Mouse (Mus musculus) frontal cortex, adult (tissue): Measurements from ENCODE around the gene Sbds.
A peak's percentile ranks its signal among the peaks of the same experiment; 100 is the strongest.
"Not testable (repeated sequence)": the region's sequence is repeated elsewhere in the genome, so short reads cannot be mapped to it uniquely, and the experiment has no call there.

ENCODE experiments used
- ATAC-seq: cut with Nextera tagmentation; 2 replicates; pipeline ENCODE4 v1.9.2; 2017; ENCODE audit warnings: mild to moderate bottlenecking, moderate library complexity, mixed read lengths; ENCODE audit not compliant: low TSS enrichment

The Sbds gene

DNA sequence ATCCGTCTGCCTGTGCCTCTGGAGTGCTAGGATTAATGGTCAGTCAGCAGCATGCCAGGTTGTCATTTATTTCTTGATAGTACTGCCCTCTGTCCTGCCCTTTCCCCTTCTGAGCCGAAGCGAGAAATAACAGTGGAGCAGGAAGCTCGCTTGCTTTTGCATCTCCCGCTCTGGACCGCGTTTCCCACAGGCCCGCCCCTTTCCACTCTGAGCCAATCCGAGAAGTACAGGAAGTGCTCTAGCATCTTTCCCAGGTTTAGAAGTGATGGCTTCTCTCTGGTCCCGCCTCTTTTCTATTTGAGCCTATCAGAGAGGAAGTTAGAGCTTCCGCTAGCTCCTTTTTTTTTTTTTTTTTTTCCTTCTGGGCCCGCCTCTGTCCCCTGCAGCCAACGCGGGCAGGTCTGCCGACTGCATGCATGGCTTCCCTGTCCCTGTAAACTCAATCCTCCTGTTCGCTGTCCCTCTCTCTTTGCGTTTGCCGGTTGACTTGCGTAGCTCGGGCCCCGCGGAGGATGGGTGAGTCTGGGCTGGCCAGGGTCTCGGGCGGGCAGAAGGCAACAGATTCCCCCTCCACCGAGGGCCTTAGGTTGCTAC, 1.4 kb upstream of the Sbds start:
- peak; percentile 93 for ATAC-seq

DNA sequence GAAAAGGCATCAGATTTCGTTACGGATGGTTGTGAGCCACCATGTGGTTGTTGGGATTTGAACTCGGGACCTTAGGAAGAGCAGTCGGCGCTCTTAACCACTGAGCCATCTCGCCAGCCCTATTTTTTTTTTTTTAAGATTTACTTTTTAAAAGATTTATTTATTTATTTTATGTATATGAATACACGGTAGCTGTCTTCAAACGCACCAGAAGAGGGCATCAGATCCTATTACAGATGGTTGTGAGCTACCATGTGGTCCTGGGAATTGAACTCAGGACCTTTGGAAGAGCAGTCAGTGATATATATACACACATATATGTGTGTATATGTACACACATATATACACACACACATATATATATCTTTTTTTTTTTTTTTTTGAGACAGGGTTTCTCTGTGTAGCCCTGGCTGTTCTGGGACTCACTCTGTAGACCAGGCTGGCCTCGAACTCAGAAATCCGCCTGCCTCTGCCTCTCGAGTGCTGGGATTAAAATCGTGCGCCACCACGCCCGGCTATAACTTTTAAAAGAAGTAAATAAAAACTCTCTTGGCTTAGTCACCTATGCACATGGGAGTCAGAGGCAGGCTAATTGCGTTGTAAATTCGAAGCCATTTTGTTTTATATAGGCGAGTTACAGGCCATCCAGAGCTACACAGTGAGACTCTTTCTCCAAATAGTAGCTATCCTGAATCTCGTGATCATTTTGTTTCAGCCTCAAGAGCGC, 632 bp upstream of the Sbds start:
- not testable (repeated sequence) for ATAC-seq

DNA sequence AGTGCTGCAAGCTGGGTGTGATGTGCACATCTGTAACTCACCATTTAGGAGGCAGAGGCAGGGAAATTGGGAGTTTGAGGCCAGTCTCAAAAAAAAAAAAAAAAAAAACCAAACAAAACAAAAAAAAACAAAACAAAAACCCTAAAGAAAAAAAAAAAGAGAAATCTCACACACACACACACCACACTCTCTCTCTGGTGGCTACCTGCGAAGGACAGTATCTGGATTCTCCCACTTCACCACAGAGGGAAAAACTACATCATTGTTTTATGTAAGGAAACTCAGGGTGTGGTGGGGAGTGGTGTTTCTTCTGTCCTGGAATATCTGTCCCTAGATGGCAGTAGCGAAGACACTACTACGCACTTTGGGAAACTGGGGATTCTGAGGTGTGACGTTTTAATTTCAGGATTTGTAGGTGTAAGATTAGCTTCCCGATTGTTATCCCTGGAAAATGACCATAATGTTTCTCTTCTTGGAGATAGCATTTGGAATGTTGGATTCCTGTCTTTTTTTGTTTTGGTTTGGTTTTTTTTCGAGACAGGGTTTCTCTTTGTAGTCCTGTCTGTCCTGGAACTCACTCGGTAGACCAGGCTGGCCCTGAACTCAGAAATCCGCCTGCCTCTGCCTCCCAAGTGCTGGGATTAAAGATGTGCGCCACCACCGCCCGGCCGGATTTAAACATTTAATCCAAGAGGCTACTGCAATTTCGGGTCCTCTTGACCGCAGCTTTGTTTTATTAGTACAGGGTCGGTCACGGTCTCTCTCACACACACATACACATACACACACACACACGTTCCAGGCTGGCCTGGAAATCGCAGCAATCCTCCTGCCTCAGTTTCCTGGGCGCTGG, 940 bp downstream of the Sbds start:
- ATAC-seq, result peak; percentile 53

DNA sequence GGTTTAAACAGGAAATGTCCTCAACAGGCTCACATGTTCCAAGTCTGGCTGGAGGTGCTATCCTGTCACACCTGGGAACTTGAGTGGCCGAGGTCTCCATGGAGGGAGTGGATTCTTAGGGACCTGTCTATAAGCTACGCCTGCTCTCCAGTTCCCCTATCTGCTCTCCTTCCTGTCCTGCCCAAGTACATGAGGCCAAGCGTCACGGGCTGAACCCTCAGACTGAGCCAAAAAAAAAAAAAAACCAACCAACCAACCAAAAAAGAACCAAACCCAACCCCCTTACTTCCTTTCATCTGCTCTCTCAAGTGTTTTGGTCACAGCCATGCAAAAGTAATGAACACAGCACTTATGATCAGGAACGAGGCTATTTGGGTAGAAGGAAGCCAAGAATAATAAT, 7.5 kb downstream of the Sbds start:
- no peak for ATAC-seq

DNA sequence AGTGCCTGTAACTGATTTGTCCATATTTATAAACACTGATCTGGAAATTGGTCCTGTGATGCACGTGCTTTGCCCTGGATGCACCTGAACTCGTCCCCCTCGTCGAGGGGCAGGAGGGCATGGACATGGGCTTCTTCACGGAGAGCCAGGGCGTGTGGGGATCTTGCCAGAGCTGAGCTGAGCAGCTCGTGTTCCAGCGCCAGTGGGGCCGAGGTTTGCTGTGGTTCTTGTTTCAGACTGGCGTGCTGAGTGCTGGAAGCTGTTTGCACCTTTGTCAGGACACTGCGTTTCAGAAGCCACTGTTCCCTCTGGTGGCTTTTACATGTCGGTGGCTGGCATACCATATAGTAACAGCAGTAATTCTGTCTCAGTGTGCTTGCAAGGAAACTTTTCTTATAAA, 13.9 kb downstream of the Sbds start:
- ATAC-seq, result no peak

DNA sequence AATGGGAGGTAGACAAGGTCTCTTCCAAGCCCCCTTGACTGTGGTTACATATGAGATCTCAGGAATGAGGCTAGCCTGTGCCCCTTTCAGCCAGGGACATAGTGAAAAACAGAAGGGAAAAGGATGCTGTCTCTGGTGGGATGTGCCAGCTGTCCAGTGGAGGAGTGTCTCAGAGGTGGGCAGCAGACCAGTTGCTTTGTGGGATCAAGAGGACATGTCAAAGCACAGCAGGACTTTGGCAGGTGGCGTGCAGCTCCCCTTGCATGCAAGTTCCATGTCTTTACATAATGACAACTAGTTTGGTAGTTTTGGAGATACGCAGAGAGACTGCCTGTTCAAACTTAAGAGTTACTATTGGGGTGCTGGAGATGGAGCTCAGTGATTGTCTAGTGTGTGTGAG, 15.5 kb downstream of the Sbds start:
- no peak for ATAC-seq

DNA sequence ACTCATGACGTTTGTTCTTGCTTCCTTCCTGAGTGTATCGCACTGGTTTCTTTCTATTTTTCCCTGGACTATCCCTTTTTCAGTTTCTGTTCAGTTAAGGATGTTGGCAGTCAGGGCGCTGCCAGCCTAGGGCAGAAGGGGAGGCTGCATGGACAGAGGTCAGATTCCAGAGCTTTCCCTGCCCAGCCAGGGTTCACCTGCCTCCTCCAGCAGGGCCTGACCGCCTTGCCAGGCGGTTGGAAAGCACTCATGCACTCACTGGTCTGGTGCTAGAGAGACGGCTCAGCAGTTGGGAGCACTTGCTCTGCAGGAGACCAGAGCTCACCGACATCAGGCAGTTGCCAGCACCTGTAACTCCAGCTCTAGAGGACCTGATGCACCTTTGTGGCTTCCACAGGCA, 16.1 kb downstream of the Sbds start:
- no peak for ATAC-seq

DNA sequence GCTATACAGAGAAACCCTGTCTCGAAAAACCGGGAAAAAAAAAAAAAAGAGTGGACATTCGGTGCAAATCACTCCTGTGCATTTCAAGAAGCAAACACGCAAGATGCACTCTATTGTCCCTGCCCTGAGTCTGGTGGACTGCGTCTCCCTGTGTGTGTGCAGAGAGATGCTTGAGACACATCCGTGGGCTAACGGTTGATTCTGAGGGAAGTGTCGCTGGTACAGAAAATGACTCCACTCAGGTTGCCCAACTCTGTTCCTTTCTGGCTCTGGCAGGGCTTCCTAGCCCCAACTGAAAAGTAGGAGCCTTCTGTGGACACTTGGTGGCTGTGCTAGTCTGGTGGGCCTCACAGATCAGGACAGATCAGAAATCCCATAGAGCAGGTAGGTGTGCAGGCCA, 19.0 kb downstream of the Sbds start:
- no peak for ATAC-seq

DNA sequence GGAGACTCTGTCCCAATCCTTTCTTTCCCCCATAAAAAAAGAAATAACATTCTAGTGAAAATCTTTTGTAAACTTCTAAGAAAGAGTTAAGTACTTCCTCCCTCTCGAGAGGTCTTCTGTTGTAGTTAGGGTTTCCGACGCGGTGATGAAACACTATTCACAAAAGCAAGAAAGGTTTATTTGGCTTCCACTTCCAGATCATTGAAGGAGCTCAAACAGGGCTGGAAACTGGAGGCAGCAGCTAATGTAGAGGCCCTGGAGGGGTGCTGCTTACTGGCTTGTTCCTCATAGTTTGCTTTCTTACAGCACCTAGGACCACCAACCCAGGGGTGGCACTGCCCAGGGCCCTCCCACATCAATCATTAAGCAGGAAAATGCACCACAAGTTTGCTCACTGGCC, 27.2 kb downstream of the Sbds start:
- ATAC-seq, result no peak

DNA sequence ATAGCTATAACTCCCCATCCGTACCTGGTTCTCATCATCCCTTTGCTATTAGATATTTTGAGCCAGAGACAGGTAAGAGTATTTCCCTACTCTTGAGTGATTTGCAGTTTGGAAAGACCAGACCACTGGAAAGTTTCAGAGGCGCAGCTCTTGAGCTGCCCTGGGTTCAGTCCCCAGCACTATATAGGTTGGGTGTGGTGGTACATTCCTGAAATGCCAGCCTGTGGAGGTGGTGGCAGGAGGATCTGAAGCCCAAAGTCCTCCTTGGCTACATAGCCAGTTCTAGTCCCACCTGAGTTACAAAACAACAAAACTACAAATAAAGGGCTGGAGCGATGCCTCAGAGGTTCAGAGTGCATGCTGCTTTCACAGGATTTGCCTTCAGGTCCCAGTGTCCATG, 28.5 kb downstream of the Sbds start:
- no peak for ATAC-seq

DNA sequence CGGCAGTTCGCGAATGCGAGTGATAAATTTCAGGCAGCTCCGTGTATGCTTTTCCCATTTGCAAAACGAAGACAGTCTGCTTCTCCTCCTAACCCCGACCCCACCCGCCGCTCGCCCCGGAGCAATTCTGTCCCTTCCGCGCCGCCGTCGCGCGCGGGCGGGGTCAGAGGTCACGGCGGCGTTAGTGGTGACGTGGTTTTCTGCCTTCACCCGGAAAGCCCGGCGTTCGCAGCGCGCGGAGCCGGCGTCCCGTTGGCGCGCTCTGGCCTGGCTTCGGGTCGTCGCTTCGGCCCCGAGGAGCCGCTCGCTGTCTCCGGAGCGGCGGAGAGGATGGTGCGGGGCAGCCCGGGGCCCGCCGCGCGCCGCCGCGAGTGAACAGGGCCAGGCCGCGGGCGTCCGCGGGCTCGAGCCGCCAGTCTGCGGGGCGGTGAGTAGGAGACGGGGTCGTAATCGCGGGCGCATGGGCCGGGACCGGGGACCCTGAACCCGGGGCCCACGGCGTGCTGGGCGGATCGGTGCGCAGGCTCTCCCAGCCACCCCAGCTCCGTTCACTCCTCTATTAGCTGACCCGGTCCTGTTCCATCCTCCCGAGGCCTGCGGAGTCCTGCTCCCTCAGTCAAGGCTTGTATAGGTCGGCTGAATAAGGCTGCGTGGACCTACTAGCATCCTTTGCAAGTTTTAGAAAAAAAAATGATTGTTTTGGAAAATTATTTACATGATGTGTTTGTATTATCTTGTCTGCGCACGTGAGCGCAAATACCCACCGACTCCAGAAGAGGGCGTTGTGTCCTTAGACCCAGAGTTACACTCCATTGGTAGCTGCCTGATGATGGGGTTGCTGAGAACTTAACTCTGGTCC, 33.0 kb downstream of the Sbds start:
- peak; percentile 66 for ATAC-seq

DNA sequence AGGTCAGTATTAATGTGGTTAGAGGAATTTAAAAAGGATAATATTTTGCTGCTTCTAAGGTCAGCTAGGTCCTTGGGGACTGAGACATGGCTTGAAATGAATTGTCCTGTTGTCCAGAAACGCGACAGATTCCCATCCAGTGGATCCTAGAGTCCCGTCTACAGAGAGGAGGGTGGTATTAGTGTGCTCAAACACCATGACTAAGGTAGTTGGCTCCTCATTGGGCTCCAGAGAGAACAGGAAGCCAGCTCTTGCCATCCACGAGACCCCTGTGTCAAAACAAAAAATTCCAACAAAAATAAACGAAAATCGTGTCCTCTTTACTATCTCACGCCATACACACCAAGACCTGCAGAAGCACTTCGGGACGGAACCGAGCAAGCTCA, 33.6 kb downstream of the Sbds start:
- peak; percentile 45 for ATAC-seq

DNA sequence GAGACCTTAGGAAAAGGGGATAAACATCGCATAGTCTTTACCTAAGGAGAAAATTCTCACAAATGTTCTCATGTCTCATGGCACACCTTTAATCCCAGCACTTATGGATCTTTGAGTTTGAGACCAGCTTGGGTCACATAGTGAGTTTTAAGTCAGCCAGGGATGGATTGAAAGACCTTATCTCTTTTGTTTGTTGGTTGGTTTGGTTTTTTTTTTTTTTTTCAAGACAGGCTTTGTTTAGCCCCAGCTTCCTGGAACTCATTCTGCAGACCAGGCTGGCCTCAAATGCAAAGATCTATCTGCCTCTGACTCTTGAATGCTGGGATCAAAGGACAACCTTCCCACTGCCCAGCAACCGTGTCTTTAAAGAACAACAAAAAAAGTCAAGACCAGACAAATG, 34.0 kb downstream of the Sbds start:
- ATAC-seq, result no peak

DNA sequence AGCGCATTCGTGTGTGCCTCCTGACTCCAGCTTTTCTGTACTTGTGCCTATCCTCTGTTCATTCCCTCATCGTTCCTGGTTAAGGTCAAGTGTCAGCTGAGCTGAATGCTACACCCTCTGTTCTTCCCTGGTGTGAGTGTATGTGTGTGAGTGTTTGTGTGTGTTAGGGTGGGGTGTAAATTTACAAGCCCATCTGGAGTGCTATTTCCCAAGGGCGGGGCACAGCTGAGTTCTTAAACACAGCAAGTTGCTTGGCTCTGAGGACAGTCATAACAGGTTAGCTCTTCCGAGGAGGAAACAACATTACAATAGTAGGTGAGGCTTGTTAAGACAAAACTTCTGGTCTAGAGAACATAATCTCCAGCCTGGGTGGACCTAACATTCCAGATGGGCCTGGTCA, 37.0 kb downstream of the Sbds start:
- ATAC-seq, result no peak

DNA sequence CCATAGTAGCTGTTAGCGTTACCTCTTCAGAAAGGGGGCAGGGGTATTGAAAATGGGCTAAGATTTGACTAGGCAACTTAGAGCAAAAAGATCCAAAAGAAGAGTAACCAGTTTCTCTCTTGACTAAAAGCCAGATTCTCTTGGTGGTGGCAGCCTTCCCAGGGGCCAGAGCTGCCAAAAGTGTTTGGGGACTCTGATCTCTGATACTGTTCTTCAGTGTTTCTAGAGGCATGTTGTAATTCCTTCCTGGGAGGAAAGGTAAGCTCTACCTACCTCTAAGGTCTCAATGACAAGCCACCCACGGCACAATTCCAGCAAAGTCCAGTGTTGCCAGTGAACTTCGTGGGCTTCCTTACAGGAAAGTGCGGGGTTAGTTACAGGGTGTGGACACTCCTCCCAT, 37.9 kb downstream of the Sbds start:
- no peak for ATAC-seq

DNA sequence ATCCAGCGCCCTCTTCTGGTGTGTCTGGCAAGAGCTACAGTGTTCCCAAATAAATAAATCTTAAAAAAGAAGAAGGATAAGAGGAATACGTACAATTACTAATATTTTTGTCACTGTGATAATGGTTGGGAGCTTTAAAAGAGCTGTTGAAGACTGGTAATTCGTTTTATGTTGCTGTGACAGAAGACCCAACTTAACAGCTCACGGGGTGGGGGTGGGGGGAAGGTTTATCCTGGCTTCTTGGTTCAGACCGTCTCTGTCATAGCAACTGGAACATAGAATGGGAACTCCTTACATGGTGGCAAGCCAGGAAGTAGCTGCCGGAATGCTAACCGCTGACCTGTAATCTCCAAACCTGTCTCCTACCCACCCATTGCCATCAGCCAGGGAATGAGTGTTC, 38.5 kb downstream of the Sbds start, which contains the start of gene Tmem248:
Tmem248 (plus strand) TSS at position 301 of the 400 bp plus-strand sequence.
- no peak for ATAC-seq

DNA sequence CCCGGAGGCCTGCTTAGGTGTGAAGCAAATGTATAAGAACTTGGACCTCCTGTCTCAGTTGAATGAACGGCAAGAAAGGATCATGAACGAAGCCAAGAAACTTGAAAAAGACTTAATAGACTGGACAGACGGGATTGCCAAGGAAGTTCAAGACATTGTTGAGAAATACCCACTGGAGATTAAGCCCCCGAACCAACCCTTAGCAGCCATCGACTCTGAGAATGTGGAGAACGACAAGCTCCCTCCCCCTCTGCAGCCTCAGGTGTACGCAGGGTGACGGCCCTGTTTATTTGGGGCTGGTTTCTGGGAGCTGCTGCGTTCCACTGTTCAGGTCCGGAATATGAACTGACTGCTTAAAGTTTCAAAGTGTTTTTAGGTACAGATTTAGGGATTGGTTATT, 42.4 kb downstream of the Sbds start:
- ATAC-seq, result no peak

DNA sequence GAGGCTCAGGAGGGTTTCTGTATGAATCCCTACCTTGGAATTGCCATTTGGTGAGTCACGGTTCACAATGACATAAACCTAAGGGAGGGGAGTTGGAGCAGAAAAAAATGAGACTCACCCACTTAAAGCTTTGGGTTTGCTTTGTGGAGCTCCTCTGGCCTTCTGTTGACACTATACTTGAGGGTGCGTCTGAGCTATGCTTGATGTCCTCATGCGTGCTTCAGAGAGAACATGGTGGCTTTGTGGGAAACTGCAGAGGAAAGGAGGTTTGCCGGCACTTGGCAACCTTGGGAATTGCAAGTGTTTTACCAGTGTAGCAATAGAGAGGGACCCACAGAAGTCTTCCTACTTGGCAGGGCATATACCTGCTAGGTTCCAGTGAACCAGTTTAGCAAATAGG, 48.0 kb downstream of the Sbds start:
- no peak for ATAC-seq

DNA sequence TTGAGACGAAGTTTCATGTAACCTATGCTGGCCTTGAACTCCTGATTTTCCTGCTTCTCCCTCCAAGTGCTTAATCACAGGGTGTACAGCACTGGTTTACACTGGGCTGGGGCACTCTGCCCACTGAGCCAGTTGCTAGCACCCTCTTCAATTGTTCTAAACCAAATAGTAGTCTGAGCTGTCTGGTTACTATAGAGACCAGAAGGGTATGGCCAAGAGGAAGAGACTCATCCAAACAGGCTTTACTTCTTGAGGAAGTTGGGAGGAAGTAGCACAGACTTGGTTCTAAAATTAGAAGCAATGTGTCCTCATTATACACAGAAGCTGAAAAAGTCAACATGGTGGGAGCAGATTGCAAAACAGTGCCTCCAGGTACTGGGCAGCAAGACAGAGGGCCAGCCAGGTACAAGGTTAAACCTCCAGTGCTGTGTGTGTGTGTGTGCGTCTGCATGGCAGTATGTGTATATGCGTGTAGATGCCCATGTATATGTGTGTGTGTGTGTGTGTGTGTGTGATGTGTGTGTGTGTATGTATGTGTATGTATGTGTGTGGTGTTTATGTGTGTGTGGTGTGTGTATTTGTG, 49.8 kb downstream of the Sbds start:
- no peak for ATAC-seq

DNA sequence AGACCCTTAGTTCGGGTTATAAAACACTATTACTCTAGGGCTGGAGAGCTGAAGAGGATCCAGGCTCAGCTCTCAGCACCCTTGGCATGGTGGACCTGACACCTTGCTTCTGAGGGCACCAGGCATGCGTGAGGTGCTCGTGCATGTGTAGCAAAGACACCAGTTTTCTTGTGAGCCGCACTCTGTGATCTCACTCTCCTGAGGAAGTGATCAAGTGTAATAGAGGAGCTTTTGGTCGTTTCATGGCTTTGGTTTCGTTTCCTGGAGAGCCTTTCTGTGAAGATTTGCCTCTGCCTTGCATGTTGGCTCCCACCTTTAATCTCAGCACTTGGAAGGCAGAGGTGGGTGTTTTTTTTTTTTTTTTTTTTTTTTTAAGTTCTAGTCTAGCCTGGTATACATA, 50.8 kb downstream of the Sbds start:
- ATAC-seq, result no peak

DNA sequence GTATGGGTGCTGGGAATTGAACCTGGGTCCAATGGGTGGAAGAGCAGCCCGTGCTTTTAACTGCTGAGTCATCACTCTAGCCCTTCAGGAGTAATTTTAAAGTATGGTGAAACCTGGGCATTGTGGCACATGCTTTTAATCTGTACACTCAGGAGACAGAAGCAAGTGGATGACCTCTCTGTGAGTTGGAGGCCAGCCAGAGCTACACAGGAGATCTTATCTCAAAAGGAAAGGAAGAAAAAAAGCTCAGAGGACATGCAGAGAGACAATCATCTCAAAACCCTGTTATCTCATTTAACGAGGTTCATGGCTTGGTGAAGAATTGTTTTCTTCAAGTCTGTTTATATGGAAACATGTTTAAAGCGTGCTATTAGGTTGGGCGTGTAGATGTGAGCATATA, 51.4 kb downstream of the Sbds start:
- ATAC-seq, result no peak
